Mouse (Mus musculus) stomach, postnatal 0 days (tissue): ENCODE measurements around the gene Rnf10.

Experiments used
- CTCF ChIP-seq: IDR thresholded peaks from 2 replicates; pipeline ENCODE4 v1.5.1; 2016; ENCODE audit warnings: antibody characterized with exemption, low read depth, mild to moderate bottlenecking, moderate library complexity
- EP300 ChIP-seq: optimal IDR thresholded peaks from 2 replicates; pipeline ENCODE3; 2016; ENCODE audit warnings: antibody characterized with exemption

- TF ChIP-seq CTCF (no peak), EP300 (no peak)
Observed at GRCm38 (mm10) chr5:115267469-115268045, 5.1 kb downstream of the Rnf10 start.
